Mouse (Mus musculus) heart, postnatal 0 days (tissue): ENCODE results near the gene Rbfox3.

Experiments
- CTCF ChIP-seq: IDR thresholded peaks from 2 replicates; pipeline ENCODE4 v1.5.1; 2016; ENCODE audit warnings: antibody characterized with exemption, control low read depth, low read depth
- EP300 ChIP-seq: IDR thresholded peaks from 2 replicates; pipeline ENCODE4 v1.6.1; 2016; ENCODE audit warnings: antibody characterized with exemption, low read depth

- TF ChIP-seq CTCF: no peak
- TF ChIP-seq EP300: no peak
These were observed 79.7 kb downstream of the Rbfox3 start for GRCm38 (mm10) chr11:118831730-118832129.
